Mouse (Mus musculus): ENCODE data around the gene Tbk1. TPM values are rescaled to one million over a fixed set of nuclear protein-coding genes. Genes with fewer than 3 reads are reported as not detected.

The Tbk1 gene
- polyA plus RNA-seq, 2 experiments, result 13.6 to 17.1 TPM

DNA sequence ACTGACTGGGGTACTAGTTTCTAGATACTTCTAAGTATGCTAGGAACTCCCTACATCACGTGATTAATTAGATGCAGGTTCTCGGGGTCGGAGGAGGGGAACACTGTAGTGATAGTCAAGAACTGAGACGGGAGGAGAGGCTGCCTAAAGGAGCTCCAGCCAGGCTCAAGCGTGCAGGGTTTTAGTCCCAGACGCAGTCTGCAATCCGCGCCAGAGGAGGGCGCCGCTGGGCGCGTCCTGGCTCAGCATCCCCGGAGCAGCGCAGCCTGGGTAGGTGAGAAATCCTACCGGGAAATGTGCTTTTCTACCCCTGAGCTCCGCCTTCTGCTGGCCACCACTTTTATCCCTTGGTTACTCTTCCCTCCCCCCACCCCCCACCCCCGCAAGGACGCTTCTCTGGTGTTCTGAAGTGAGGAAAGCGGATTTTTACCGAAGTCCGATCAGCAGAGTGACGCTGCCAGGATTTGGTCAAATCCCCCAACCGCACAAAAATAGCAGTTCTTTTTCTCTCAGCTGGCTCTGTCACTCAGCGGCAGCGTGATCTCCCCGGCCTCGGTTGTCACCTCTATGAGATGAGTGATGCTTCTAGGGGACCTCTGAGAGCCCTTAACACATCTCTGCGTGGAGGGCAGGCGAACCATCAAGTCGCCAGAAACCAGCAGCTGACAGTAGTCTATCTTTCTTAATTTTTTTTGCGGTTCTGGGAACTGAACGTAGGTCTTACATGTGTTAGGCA is 53.3 kb downstream of the Tbk1 start:
- H3K9ac ChIP-seq (replicated peaks), result no peak overlapping the region
- H3K4me2 ChIP-seq (ENCODE audit: low read depth), result peak overlapping the region; percentile 50
- ATAC-seq (ENCODE audit: insufficient read depth) (peak; percentile 63), DNase-seq (ENCODE audit: low read depth in 3 of 3, low spot score in 3 of 3) (no peak)
- H3K4me3 ChIP-seq (ENCODE audit: insufficient read depth in 1 of 2, low read depth in 2 of 2, low read length in 2 of 2), result peak overlapping the region; percentile 7 to 11; a peak in 3 of 4 replicates
- peaks cover 2% of the 10 kb centered on the region; the same call in 1 of the 2 replicates for H3K9me3 ChIP-seq (ENCODE audit: control insufficient read depth, low read length)
- peaks cover 3% of the 10 kb centered on the region; the same call in 1 of the 2 replicates for H3K27me3 ChIP-seq (ENCODE audit: control insufficient read depth, insufficient read depth, low read length)
- H3K4me1 ChIP-seq (replicated peaks; ENCODE audit: control insufficient read depth in 2 of 2, insufficient read depth in 2 of 2, low read length in 1 of 2), result peaks cover 0 to 3% of the 10 kb centered on the region in 2 experiments; a peak in 2 of 4 replicates
- no peak overlapping the region for H3K27ac ChIP-seq
- no peaks in the 10 kb centered on the region for H3K36me3 ChIP-seq (replicated peaks; ENCODE audit: control insufficient read depth, insufficient read depth, low read depth)
- WGBS (ENCODE audit: insufficient replicate concordance), result 13% methylated on average over 32 of the region's 32 CpGs
- TF ChIP-seq CTCF (IDR thresholded peaks at IDR 0.05; ENCODE audit: low read depth) (peak; percentile 79), EP300 (IDR thresholded peaks at IDR 0.05; ENCODE audit: low read depth) (no peak)

DNA sequence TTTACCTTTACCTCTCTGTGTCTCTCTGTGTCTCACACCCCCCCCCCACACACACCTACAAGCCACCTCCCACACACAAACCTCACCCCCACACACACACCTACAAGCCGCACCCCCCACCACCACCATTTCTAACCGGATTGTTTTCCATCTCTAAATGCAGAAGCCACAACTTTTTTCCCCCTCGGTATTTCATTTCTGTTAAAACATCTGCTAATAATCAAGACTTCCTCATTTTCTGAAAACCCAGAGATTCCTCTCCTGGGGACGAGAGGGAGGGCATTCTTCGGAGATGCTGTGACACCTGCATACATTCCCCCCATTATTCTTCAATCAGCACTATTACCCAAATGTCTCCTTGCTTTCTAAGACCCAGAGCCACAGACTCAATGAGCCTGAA is 55.0 kb downstream of the Tbk1 start:
- Histone ChIP-seq H3K27me3 (ENCODE audit: control insufficient read depth, insufficient read depth, low read length) (peaks cover 3% of the 10 kb centered on the region; the same call in 1 of the 2 replicates), H3K9me3 (ENCODE audit: control insufficient read depth, low read length) (peaks cover 2% of the 10 kb centered on the region; the same call in 1 of the 2 replicates), H3K9ac (replicated peaks) (no peak overlapping the region), H3K4me1 (replicated peaks; ENCODE audit: control insufficient read depth in 2 of 2, insufficient read depth in 2 of 2, low read length in 1 of 2) (peaks cover 0 to 3% of the 10 kb centered on the region in 2 experiments; a peak in 2 of 4 replicates), H3K4me3 (ENCODE audit: insufficient read depth in 1 of 2, low read depth in 2 of 2, low read length in 2 of 2) (no peak overlapping the region), H3K27ac (no peak overlapping the region), H3K4me2 (ENCODE audit: low read depth) (no peak overlapping the region), H3K36me3 (replicated peaks; ENCODE audit: control insufficient read depth, insufficient read depth, low read depth) (no peaks in the 10 kb centered on the region)
- no peak for ATAC-seq (ENCODE audit: insufficient read depth)
- TF ChIP-seq CTCF (IDR thresholded peaks at IDR 0.05; ENCODE audit: low read depth) (no peak), EP300 (IDR thresholded peaks at IDR 0.05; ENCODE audit: low read depth) (no peak)
- WGBS (ENCODE audit: insufficient replicate concordance), result 30% methylated on average over 5 of the region's 5 CpGs
- DNase-seq (ENCODE audit: low read depth in 3 of 3, low spot score in 3 of 3), result no peak

DNA sequence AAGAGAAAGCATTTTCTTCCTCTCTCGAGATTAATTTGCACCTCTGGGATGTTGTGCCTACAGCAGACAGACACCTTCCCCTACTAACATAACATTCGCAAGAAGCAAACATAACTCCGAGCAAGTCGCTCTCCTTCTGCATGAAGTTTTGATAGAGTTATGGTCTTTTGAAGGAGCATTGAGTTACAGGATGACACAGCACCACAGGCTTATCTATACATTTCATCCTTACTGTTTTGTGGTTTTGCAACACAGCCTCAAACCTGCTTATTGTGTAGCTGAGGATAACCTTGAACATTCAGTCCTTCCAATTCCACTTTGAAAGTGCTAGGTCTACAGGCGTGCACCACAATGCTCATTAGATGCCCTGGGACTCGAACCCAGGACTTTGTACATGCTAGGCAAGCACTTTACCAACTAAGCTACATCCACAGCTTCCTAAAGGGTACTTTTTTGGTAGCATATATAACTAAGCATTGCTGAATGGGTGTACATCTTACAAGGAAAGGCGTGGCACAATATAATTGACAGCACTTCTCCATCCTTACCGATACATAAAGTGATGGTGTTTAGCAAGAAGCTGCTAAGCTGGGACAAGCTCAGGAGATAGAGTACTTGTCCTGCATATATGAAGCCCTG is 56.1 kb downstream of the Tbk1 start:
- Histone ChIP-seq H3K4me1 (replicated peaks; ENCODE audit: control insufficient read depth in 2 of 2, insufficient read depth in 2 of 2, low read length in 1 of 2) (peaks cover 0 to 3% of the 10 kb centered on the region in 2 experiments; a peak in 2 of 4 replicates), H3K4me2 (ENCODE audit: low read depth) (no peak overlapping the region), H3K36me3 (replicated peaks; ENCODE audit: control insufficient read depth, insufficient read depth, low read depth) (no peaks in the 10 kb centered on the region), H3K9me3 (ENCODE audit: control insufficient read depth, low read length) (peaks cover 2% of the 10 kb centered on the region; the same call in 1 of the 2 replicates), H3K27ac (no peak overlapping the region), H3K4me3 (ENCODE audit: insufficient read depth in 1 of 2, low read depth in 2 of 2, low read length in 2 of 2) (no peak overlapping the region), H3K27me3 (ENCODE audit: control insufficient read depth, insufficient read depth, low read length) (peaks cover 3% of the 10 kb centered on the region; the same call in 1 of the 2 replicates), H3K9ac (replicated peaks) (no peak overlapping the region)
- 39% methylated on average over 8 of the region's 8 CpGs for WGBS (ENCODE audit: insufficient replicate concordance)
- TF ChIP-seq EP300 (IDR thresholded peaks at IDR 0.05; ENCODE audit: low read depth) (no peak), CTCF (IDR thresholded peaks at IDR 0.05; ENCODE audit: low read depth) (no peak)
- ATAC-seq (ENCODE audit: insufficient read depth), result 0 out of 2 replicates have a peak, but pooled peaks have one; percentile 9
- DNase-seq (ENCODE audit: low read depth in 3 of 3, low spot score in 3 of 3), result no peak

DNA sequence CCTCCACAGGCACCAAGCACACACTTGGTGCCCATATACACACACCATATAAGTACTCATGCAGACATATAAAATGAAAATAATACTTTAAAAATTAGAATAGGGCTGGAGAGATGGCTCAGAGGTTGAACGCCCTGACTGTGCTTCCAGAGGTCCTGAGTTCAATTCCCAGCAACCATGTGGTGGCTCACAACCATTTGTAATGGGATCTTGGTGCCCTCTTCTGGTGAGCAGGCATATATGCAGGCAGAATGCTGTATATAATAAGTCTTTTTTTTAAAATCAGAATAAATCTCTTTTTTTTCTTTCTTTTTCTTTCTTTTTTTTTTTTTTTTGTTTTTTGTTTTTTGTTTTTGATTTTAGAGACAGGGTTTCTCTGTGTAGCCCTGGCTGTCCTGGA is 57.3 kb downstream of the Tbk1 start:
- Histone ChIP-seq H3K9ac (replicated peaks) (no peak overlapping the region), H3K27me3 (ENCODE audit: control insufficient read depth, insufficient read depth, low read length) (peaks cover 3% of the 10 kb centered on the region; the same call in 1 of the 2 replicates), H3K27ac (no peak overlapping the region), H3K36me3 (replicated peaks; ENCODE audit: control insufficient read depth, insufficient read depth, low read depth) (no peaks in the 10 kb centered on the region), H3K9me3 (ENCODE audit: control insufficient read depth, low read length) (peaks cover 2% of the 10 kb centered on the region; the same call in 1 of the 2 replicates), H3K4me3 (ENCODE audit: insufficient read depth in 1 of 2, low read depth in 2 of 2, low read length in 2 of 2) (no peak overlapping the region), H3K4me2 (ENCODE audit: low read depth) (no peak overlapping the region), H3K4me1 (replicated peaks; ENCODE audit: control insufficient read depth in 2 of 2, insufficient read depth in 2 of 2, low read length in 1 of 2) (peaks cover 0 to 3% of the 10 kb centered on the region in 2 experiments; a peak in 2 of 4 replicates)
- WGBS (ENCODE audit: insufficient replicate concordance), result 69% methylated on average over 1 of the region's 1 CpGs
- ATAC-seq (ENCODE audit: insufficient read depth) (no peak), DNase-seq (ENCODE audit: low read depth in 3 of 3, low spot score in 3 of 3) (no peak)
- TF ChIP-seq CTCF (IDR thresholded peaks at IDR 0.05; ENCODE audit: low read depth) (peak; percentile 51), EP300 (IDR thresholded peaks at IDR 0.05; ENCODE audit: low read depth) (no peak)

DNA sequence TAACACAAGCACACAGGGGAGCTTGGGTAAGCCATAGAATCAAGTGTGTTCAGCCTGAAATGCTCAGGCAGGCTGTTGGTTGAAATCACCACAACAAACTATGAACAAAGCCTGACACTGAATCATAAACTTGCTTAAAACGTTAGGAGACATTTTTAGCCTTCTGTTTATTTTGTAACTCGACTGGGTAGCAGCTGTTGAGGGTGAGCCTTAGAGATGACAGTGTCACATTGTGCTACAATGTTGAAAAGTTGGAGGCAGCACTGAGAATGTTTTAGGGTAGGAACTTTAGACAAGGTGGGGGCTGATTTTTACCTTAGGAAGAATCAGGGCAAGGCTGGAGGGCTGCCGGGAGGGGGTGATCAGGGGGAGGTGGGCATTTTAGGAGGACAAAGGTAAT is 58.1 kb downstream of the Tbk1 start:
- Histone ChIP-seq H3K4me1 (replicated peaks; ENCODE audit: control insufficient read depth in 2 of 2, insufficient read depth in 2 of 2, low read length in 1 of 2) (peaks cover 0 to 3% of the 10 kb centered on the region in 2 experiments; a peak in 2 of 4 replicates), H3K4me2 (ENCODE audit: low read depth) (no peak overlapping the region), H3K36me3 (replicated peaks; ENCODE audit: control insufficient read depth, insufficient read depth, low read depth) (no peaks in the 10 kb centered on the region), H3K9me3 (ENCODE audit: control insufficient read depth, low read length) (peaks cover 2% of the 10 kb centered on the region; the same call in 1 of the 2 replicates), H3K9ac (replicated peaks) (no peak overlapping the region), H3K27ac (no peak overlapping the region), H3K27me3 (ENCODE audit: control insufficient read depth, insufficient read depth, low read length) (peaks cover 3% of the 10 kb centered on the region; the same call in 1 of the 2 replicates), H3K4me3 (ENCODE audit: insufficient read depth in 1 of 2, low read depth in 2 of 2, low read length in 2 of 2) (no peak overlapping the region)
- WGBS (ENCODE audit: insufficient replicate concordance), result 59% methylated on average over 3 of the region's 3 CpGs
- no peak for DNase-seq (ENCODE audit: low read depth in 3 of 3, low spot score in 3 of 3)
- TF ChIP-seq EP300 (IDR thresholded peaks at IDR 0.05; ENCODE audit: low read depth), result no peak
- TF ChIP-seq CTCF (IDR thresholded peaks at IDR 0.05; ENCODE audit: low read depth), result no peak
- no peak for ATAC-seq (ENCODE audit: insufficient read depth)
